Mouse (Mus musculus): ENCODE results near the gene Ptpre. TPM values are rescaled to one million over a fixed set of nuclear protein-coding genes. Genes with fewer than 3 reads are reported as not detected.

The Ptpre gene
- polyA plus RNA-seq, 1 experiment from 2014 or later: 2.3 TPM

DNA sequence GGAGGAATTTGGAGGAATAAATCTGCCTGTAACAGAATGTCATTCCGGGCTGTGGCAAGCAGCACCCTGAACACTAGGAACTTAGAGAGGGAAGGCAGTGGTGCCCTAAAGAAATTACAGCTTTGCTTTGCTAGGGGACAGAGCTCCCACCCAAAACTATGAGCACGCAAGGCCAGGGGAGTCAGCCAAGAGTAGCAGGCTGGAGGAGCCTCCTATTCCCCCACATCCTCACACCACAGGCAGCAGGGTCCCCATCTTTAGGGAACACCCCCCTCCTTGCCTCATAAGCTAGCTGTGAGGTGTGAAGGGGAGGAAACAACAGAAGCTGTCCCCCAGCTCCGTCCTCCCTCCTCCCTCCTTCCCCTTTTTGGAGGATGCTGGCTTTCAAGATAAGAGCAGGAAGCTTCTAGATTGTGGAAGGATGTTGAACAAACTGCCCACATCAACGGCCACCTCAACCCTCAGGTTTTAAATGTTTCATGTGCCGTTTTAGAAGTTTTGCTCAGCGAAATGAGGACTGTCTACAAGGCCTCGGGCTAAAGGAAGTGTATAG, 61.1 kb downstream of the Ptpre start:
- 54% methylated on average over 7 of the region's 7 CpGs for WGBS
- no peak overlapping the region for H3K27ac ChIP-seq (ENCODE audit: low read depth)
- H3K4me1 ChIP-seq (replicated peaks; ENCODE audit: control insufficient read depth, insufficient read depth, low read length): peaks cover 22% of the 10 kb centered on the region; the same call in 1 of the 2 replicates
- no peak overlapping the region for H3K9ac ChIP-seq (ENCODE audit: low read length)
- H3K9me3 ChIP-seq (ENCODE audit: control insufficient read depth, low read length): no peaks in the 10 kb centered on the region
- H3K36me3 ChIP-seq (ENCODE audit: control insufficient read depth, insufficient read depth, low read length): no peaks in the 10 kb centered on the region
- DNase-seq (ENCODE audit: low spot score) (no peak), ATAC-seq (replicated peaks; ENCODE audit: low FRiP score, low TSS enrichment, low read depth) (no peak)
- no peaks in the 10 kb centered on the region for H3K27me3 ChIP-seq (replicated peaks; ENCODE audit: control insufficient read depth, insufficient read depth, low read length)
- no peak overlapping the region for H3K4me2 ChIP-seq (ENCODE audit: low read length)
- H3K4me3 ChIP-seq (ENCODE audit: low read depth, low read length): no peak overlapping the region

DNA sequence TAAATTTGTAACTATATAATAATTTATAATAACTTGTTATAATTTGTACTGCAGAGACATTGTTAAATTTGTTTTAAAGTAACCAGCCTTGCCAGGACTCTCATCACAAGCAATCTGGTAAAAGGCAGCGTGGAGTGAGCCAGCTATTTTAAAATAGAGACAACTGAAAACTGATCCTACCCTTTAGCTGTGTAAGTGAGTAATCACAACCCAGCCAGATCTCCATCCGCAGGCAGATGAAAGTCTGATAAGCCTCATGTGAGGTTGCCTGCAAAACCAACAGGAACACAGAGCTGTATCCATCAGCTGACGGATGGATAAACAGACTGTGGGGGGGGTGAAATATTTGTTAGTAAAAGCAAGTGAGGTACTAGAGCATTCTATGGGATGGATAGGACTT, 62.8 kb downstream of the Ptpre start:
- DNase-seq (ENCODE audit: low spot score): no peak
- WGBS: 55% methylated on average over 3 of the region's 3 CpGs

DNA sequence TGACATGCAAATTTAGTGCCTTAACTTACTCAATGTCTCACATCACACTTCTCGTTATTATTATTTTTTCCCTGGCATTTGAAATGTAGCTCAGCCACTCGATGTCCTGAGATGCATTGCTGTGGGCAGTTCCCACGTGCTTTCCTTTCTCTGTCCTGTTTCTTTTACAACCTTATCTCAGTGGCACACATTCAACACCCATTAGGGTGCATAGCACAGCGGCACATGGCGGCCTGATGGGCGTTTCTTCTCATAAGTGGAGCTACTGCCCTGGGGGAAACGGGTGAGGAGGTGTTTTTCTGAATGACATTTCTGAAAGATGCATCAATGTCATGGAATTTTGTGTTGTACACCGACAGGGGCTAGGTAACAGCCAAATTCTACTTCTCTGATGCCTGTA, 64.3 kb downstream of the Ptpre start:
- no peak overlapping the region for H3K9ac ChIP-seq (ENCODE audit: low read length)
- H3K27ac ChIP-seq (ENCODE audit: low read depth): no peak overlapping the region
- no peak overlapping the region for H3K4me3 ChIP-seq (ENCODE audit: low read depth, low read length)
- no peak overlapping the region for H3K4me2 ChIP-seq (ENCODE audit: low read length)
- H3K4me1 ChIP-seq (replicated peaks; ENCODE audit: control insufficient read depth, insufficient read depth, low read length): peaks cover 8% of the 10 kb centered on the region; the same call in 1 of the 2 replicates
- DNase-seq (ENCODE audit: low spot score): no peak
- no peak for ATAC-seq (replicated peaks; ENCODE audit: low FRiP score, low TSS enrichment, low read depth)
- H3K27me3 ChIP-seq (replicated peaks; ENCODE audit: control insufficient read depth, insufficient read depth, low read length): no peaks in the 10 kb centered on the region
- no peaks in the 10 kb centered on the region for H3K9me3 ChIP-seq (ENCODE audit: control insufficient read depth, low read length)
- 79% methylated on average over 8 of the region's 8 CpGs for WGBS
- H3K36me3 ChIP-seq (ENCODE audit: control insufficient read depth, insufficient read depth, low read length): no peaks in the 10 kb centered on the region

More for the DNA sequence above, 62.8 kb downstream of the Ptpre start:
- no peaks in the 10 kb centered on the region for H3K36me3 ChIP-seq (ENCODE audit: control insufficient read depth, insufficient read depth, low read length)
- no peak overlapping the region for H3K4me3 ChIP-seq (ENCODE audit: low read depth, low read length)
- H3K4me2 ChIP-seq (ENCODE audit: low read length): no peak overlapping the region
- H3K27me3 ChIP-seq (replicated peaks; ENCODE audit: control insufficient read depth, insufficient read depth, low read length): no peaks in the 10 kb centered on the region
- no peaks in the 10 kb centered on the region for H3K9me3 ChIP-seq (ENCODE audit: control insufficient read depth, low read length)
- H3K27ac ChIP-seq (ENCODE audit: low read depth): no peak overlapping the region
- H3K9ac ChIP-seq (ENCODE audit: low read length): no peak overlapping the region
- no peak for ATAC-seq (replicated peaks; ENCODE audit: low FRiP score, low TSS enrichment, low read depth)
- peaks cover 13% of the 10 kb centered on the region; the same call in 1 of the 2 replicates for H3K4me1 ChIP-seq (replicated peaks; ENCODE audit: control insufficient read depth, insufficient read depth, low read length)

GRCm38 (mm10) chr7:135602265-135602664, 65.0 kb downstream of the Ptpre start:
- no peak overlapping the region for H3K9ac ChIP-seq (ENCODE audit: low read length)
- no peaks in the 10 kb centered on the region for H3K27me3 ChIP-seq (replicated peaks; ENCODE audit: control insufficient read depth, insufficient read depth, low read length)
- WGBS: 87% methylated on average over 6 of the region's 6 CpGs
- H3K27ac ChIP-seq (ENCODE audit: low read depth): no peak overlapping the region
- H3K36me3 ChIP-seq (ENCODE audit: control insufficient read depth, insufficient read depth, low read length): no peaks in the 10 kb centered on the region
- no peak for DNase-seq (ENCODE audit: low spot score)
- H3K4me2 ChIP-seq (ENCODE audit: low read length): no peak overlapping the region
- H3K4me1 ChIP-seq (replicated peaks; ENCODE audit: control insufficient read depth, insufficient read depth, low read length): peaks cover 1% of the 10 kb centered on the region; the same call in 1 of the 2 replicates
- no peaks in the 10 kb centered on the region for H3K9me3 ChIP-seq (ENCODE audit: control insufficient read depth, low read length)
- H3K4me3 ChIP-seq (ENCODE audit: low read depth, low read length): no peak overlapping the region
- ATAC-seq (replicated peaks; ENCODE audit: low FRiP score, low TSS enrichment, low read depth): no peak

GRCm38 (mm10) chr7:135602881-135603523, 65.7 kb downstream of the Ptpre start:
- Histone ChIP-seq H3K9ac (ENCODE audit: low read length) (no peak overlapping the region), H3K36me3 (ENCODE audit: control insufficient read depth, insufficient read depth, low read length) (no peaks in the 10 kb centered on the region), H3K27me3 (replicated peaks; ENCODE audit: control insufficient read depth, insufficient read depth, low read length) (no peaks in the 10 kb centered on the region), H3K4me2 (ENCODE audit: low read length) (no peak overlapping the region), H3K27ac (ENCODE audit: low read depth) (no peak overlapping the region), H3K4me3 (ENCODE audit: low read depth, low read length) (no peak overlapping the region), H3K4me1 (replicated peaks; ENCODE audit: control insufficient read depth, insufficient read depth, low read length) (no peaks in the 10 kb centered on the region; the same call in 1 of the 2 replicates), H3K9me3 (ENCODE audit: control insufficient read depth, low read length) (no peaks in the 10 kb centered on the region)
- ATAC-seq (replicated peaks; ENCODE audit: low FRiP score, low TSS enrichment, low read depth) (no peak), DNase-seq (ENCODE audit: low spot score) (no peak)
- 73% methylated on average over 5 of the region's 5 CpGs for WGBS

- no peak for DNase-seq (ENCODE audit: low spot score)
Measured at GRCm38 (mm10) chr7:135605002-135605803, 67.9 kb downstream of the Ptpre start.

DNA sequence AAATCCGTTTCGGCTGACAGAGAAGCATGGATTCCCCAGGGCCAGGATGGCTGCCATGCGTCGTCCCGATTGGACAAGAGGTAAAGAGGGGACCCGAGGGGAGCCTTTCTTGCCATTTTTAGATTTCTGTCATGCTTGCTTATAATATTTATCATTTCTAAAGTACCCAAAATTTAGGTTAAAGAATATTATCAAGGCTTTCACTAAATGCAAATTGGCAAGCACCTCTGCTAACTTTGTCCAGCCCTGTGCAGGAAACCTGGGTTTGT, 68.5 kb downstream of the Ptpre start:
- H3K9me3 ChIP-seq (ENCODE audit: control insufficient read depth, low read length): no peaks in the 10 kb centered on the region
- no peaks in the 10 kb centered on the region for H3K36me3 ChIP-seq (ENCODE audit: control insufficient read depth, insufficient read depth, low read length)
- no peak overlapping the region for H3K4me3 ChIP-seq (ENCODE audit: low read depth, low read length)
- peaks cover 13% of the 10 kb centered on the region for H3K4me1 ChIP-seq (replicated peaks; ENCODE audit: control insufficient read depth, insufficient read depth, low read length)
- DNase-seq (ENCODE audit: low spot score): no peak
- no peaks in the 10 kb centered on the region for H3K27me3 ChIP-seq (replicated peaks; ENCODE audit: control insufficient read depth, insufficient read depth, low read length)
- H3K27ac ChIP-seq (ENCODE audit: low read depth): no peak overlapping the region
- H3K9ac ChIP-seq (ENCODE audit: low read length): no peak overlapping the region
- H3K4me2 ChIP-seq (ENCODE audit: low read length): no peak overlapping the region
- 80% methylated on average over 6 of the region's 6 CpGs for WGBS
- ATAC-seq (replicated peaks; ENCODE audit: low FRiP score, low TSS enrichment, low read depth): no peak

More at GRCm38 (mm10) chr7:135605002-135605803, 67.9 kb downstream of the Ptpre start:
- WGBS: 53% methylated on average over 15 of the region's 15 CpGs
- H3K4me3 ChIP-seq (ENCODE audit: low read depth, low read length): no peak overlapping the region
- H3K4me1 ChIP-seq (replicated peaks; ENCODE audit: control insufficient read depth, insufficient read depth, low read length): peaks cover 12% of the 10 kb centered on the region
- no peaks in the 10 kb centered on the region for H3K27me3 ChIP-seq (replicated peaks; ENCODE audit: control insufficient read depth, insufficient read depth, low read length)
- H3K27ac ChIP-seq (ENCODE audit: low read depth): no peak overlapping the region; the same call in 1 of the 2 replicates
- H3K4me2 ChIP-seq (ENCODE audit: low read length): no peak overlapping the region
- H3K9me3 ChIP-seq (ENCODE audit: control insufficient read depth, low read length): no peaks in the 10 kb centered on the region
- ATAC-seq (replicated peaks; ENCODE audit: low FRiP score, low TSS enrichment, low read depth): 0 out of 2 replicates have a peak, but pooled peaks have one; percentile 64
- no peaks in the 10 kb centered on the region for H3K36me3 ChIP-seq (ENCODE audit: control insufficient read depth, insufficient read depth, low read length)
- no peak overlapping the region for H3K9ac ChIP-seq (ENCODE audit: low read length)

- DNase-seq (ENCODE audit: low spot score): no peak
- ATAC-seq (replicated peaks; ENCODE audit: low FRiP score, low TSS enrichment, low read depth): no peak
- Histone ChIP-seq H3K36me3 (ENCODE audit: control insufficient read depth, insufficient read depth, low read length) (no peaks in the 10 kb centered on the region), H3K4me1 (replicated peaks; ENCODE audit: control insufficient read depth, insufficient read depth, low read length) (peaks cover 13% of the 10 kb centered on the region), H3K9ac (ENCODE audit: low read length) (no peak overlapping the region), H3K27ac (ENCODE audit: low read depth) (no peak overlapping the region), H3K27me3 (replicated peaks; ENCODE audit: control insufficient read depth, insufficient read depth, low read length) (no peaks in the 10 kb centered on the region), H3K4me2 (ENCODE audit: low read length) (no peak overlapping the region), H3K4me3 (ENCODE audit: low read depth, low read length) (no peak overlapping the region), H3K9me3 (ENCODE audit: control insufficient read depth, low read length) (no peaks in the 10 kb centered on the region)
- 69% methylated on average over 4 of the region's 4 CpGs for WGBS
Measured at GRCm38 (mm10) chr7:135608208-135608607, 70.9 kb downstream of the Ptpre start.

Data from intestine, embryonic 14.5 days (tissue).